In genomic region chr1:154511736-154512135, GRCm38 (mm10) we compare ENCODE assay signal across 13 mouse cellular contexts.
"Had no signal": no experiment of that assay in that cellular context is flagged by ENCODE, and none has a peak within 500 bp of the region (broad histone marks: within the 10 kb centered on the region; RNA-seq: fewer than 3 reads in every experiment).

No protein-coding gene starts in this region.

- DNase-seq: gastrocnemius, adult 2 months; gastrocnemius, postnatal 10 days; gastrocnemius, postnatal 25 days; heart, adult 18-20 months; heart, postnatal 10 days; heart, postnatal 4 days; kidney, adult 18-20 months; kidney, adult 8-10 months; kidney, postnatal 10 days; kidney, postnatal 25 days; kidney, postnatal 4 days; liver; liver, embryonic 13.5 days had no signal
